Mouse (Mus musculus): ENCODE measurements around the gene Meltf. TPM values are rescaled to one million over a fixed set of nuclear protein-coding genes. Genes with fewer than 3 reads are reported as not detected.

The Meltf gene
- polyA plus RNA-seq, 1 experiment from 2014 or later = 0.12 TPM

- Histone ChIP-seq H3K9ac (replicated peaks; ENCODE audit: low read depth, low read length) (peak overlapping the region; percentile 93), H3K9me3 (ENCODE audit: control insufficient read depth, low read length) (no peaks in the 10 kb centered on the region), H3K4me2 (ENCODE audit: low read depth, low read length) (peak overlapping the region; percentile 74), H3K27ac (ENCODE audit: low read depth, low read length) (0 out of 2 replicates have a peak overlapping the region, but pooled peaks have one; percentile 93), H3K4me1 (ENCODE audit: control insufficient read depth, insufficient read depth, low read length) (peaks cover 27% of the 10 kb centered on the region), H3K36me3 (ENCODE audit: control insufficient read depth, insufficient read depth, low read length) (no peaks in the 10 kb centered on the region), H3K27me3 (ENCODE audit: control insufficient read depth, insufficient read depth, low read length) (no peaks in the 10 kb centered on the region), H3K4me3 (ENCODE audit: low read depth, low read length) (peak overlapping the region; percentile 93)
- no peak for ATAC-seq (ENCODE audit: low read depth)
- WGBS = 42% methylated on average over 8 of the region's 8 CpGs
Measured at GRCm38 (mm10) chr16:31947333-31947732, 68.7 kb downstream of the Meltf start.

- H3K4me3 ChIP-seq (ENCODE audit: low read depth, low read length) = peak overlapping the region; percentile 93
- H3K4me2 ChIP-seq (ENCODE audit: low read depth, low read length) = peak overlapping the region; percentile 74
- WGBS = under 1% methylated on average over 38 of the region's 38 CpGs
- H3K27ac ChIP-seq (ENCODE audit: low read depth, low read length) = peak overlapping the region; percentile 93
- H3K4me1 ChIP-seq (ENCODE audit: control insufficient read depth, insufficient read depth, low read length) = peaks cover 27% of the 10 kb centered on the region
- H3K27me3 ChIP-seq (ENCODE audit: control insufficient read depth, insufficient read depth, low read length) = no peaks in the 10 kb centered on the region
- ATAC-seq (ENCODE audit: low read depth) = no peak; the same call in 1 of the 2 replicates
- H3K9me3 ChIP-seq (ENCODE audit: control insufficient read depth, low read length) = no peaks in the 10 kb centered on the region
- H3K36me3 ChIP-seq (ENCODE audit: control insufficient read depth, insufficient read depth, low read length) = no peaks in the 10 kb centered on the region
- peak overlapping the region; percentile 93 for H3K9ac ChIP-seq (replicated peaks; ENCODE audit: low read depth, low read length)
Measured at GRCm38 (mm10) chr16:31947901-31948316, 69.3 kb downstream of the Meltf start.

GRCm38 (mm10) chr16:31948345-31948774 lies 69.8 kb downstream of the Meltf start, which contains the start of the genes 0610012G03Rik and Ncbp2:
0610012G03Rik (minus strand) TSS chr16:31948494.
Ncbp2 (plus strand) TSS chr16:31948513.
- Histone ChIP-seq H3K27me3 (ENCODE audit: control insufficient read depth, insufficient read depth, low read length) (no peaks in the 10 kb centered on the region), H3K4me2 (ENCODE audit: low read depth, low read length) (peak within 1 kb of the TSS; percentile 85), H3K4me1 (ENCODE audit: control insufficient read depth, insufficient read depth, low read length) (peaks cover 27% of the 10 kb centered on the region), H3K36me3 (ENCODE audit: control insufficient read depth, insufficient read depth, low read length) (no peaks in the 10 kb centered on the region), H3K9ac (replicated peaks; ENCODE audit: low read depth, low read length) (peak within 1 kb of the TSS; percentile 93), H3K9me3 (ENCODE audit: control insufficient read depth, low read length) (no peaks in the 10 kb centered on the region), H3K27ac (ENCODE audit: low read depth, low read length) (peak within 1 kb of the TSS; percentile 93), H3K4me3 (ENCODE audit: low read depth, low read length) (peak within 1 kb of the TSS; percentile 93)
- peak; percentile 91 for ATAC-seq (ENCODE audit: low read depth)
- WGBS = under 1% methylated on average over 46 of the region's 55 CpGs

Other genes with a start within 250 kb of the Meltf start
- gene Dlg1, start 215.4 kb upstream of the Meltf start, polyA plus RNA-seq (2014; fragmentation: Nextera tagmentation; extraction: Ambion mirVana) = 16.7 and 19.1 TPM in 2 replicates
- 3.9 and 5.0 TPM in 2 replicates for gene Pigz, start 55.0 kb downstream of the Meltf start, polyA plus RNA-seq (2014; fragmentation: Nextera tagmentation; extraction: Ambion mirVana)
- gene 0610012G03Rik, start 69.7 kb downstream of the Meltf start, polyA plus RNA-seq (2014; fragmentation: Nextera tagmentation; extraction: Ambion mirVana) = 115 and 124 TPM in 2 replicates
- gene Ncbp2, start 69.7 kb downstream of the Meltf start, polyA plus RNA-seq (2014; fragmentation: Nextera tagmentation; extraction: Ambion mirVana) = 92.0 and 92.9 TPM in 2 replicates
- gene Senp5, start 124.5 kb downstream of the Meltf start, polyA plus RNA-seq (2014; fragmentation: Nextera tagmentation; extraction: Ambion mirVana) = 13.2 and 13.7 TPM in 2 replicates
- 28.1 and 34.5 TPM in 2 replicates for gene Pak2, start 200.5 kb downstream of the Meltf start, polyA plus RNA-seq (2014; fragmentation: Nextera tagmentation; extraction: Ambion mirVana)
- 104 and 115 TPM in 2 replicates for gene Pigx, start 220.9 kb downstream of the Meltf start, polyA plus RNA-seq (2014; fragmentation: Nextera tagmentation; extraction: Ambion mirVana)
- gene Cep19, start 221.0 kb downstream of the Meltf start, polyA plus RNA-seq (2014; fragmentation: Nextera tagmentation; extraction: Ambion mirVana) = 50.9 and 58.3 TPM in 2 replicates

Measured in neural tube, embryonic 14.5 days (tissue).